Mouse (Mus musculus): ENCODE measurements around the gene Trhr2. TPM values are rescaled to one million over a fixed set of nuclear protein-coding genes. Genes with fewer than 3 reads are reported as not detected.

Gene Trhr2
- polyA plus RNA-seq, 1 experiment from 2014 or later, result not detected

- H3K4me3 ChIP-seq (replicated peaks), result no peak overlapping the region
- no peak overlapping the region for H3K9ac ChIP-seq
- H3K27ac ChIP-seq (replicated peaks), result no peak overlapping the region
- H3K27me3 ChIP-seq, result peaks cover 54% of the 10 kb centered on the region
- H3K9me3 ChIP-seq (replicated peaks), result no peaks in the 10 kb centered on the region
- H3K36me3 ChIP-seq (replicated peaks), result no peaks in the 10 kb centered on the region
- 86% methylated on average over 8 of the region's 8 CpGs for WGBS (ENCODE audit: insufficient replicate concordance)
- no peak overlapping the region for H3K4me2 ChIP-seq
- peaks cover 23% of the 10 kb centered on the region for H3K4me1 ChIP-seq (replicated peaks)
- ATAC-seq (ENCODE audit: insufficient read depth), result no peak
These were observed 6.4 kb downstream of the Trhr2 start for GRCm38 (mm10) chr8:122354157-122354556.

GRCm38 (mm10) chr8:122350309-122351089 is 10.0 kb downstream of the Trhr2 start:
- WGBS (ENCODE audit: insufficient replicate concordance), result 45% methylated on average over 11 of the region's 11 CpGs
- Histone ChIP-seq H3K27me3 (peaks cover 21% of the 10 kb centered on the region), H3K27ac (replicated peaks) (peak overlapping the region; percentile 72; the same call in 1 of the 2 replicates), H3K4me2 (peak overlapping the region; percentile 56), H3K9ac (no peak overlapping the region), H3K4me1 (replicated peaks) (peaks cover 45% of the 10 kb centered on the region), H3K9me3 (replicated peaks) (no peaks in the 10 kb centered on the region), H3K4me3 (replicated peaks) (no peak overlapping the region), H3K36me3 (replicated peaks) (no peaks in the 10 kb centered on the region)
- ATAC-seq (ENCODE audit: insufficient read depth), result no peak

GRCm38 (mm10) chr8:122349357-122350297 is 10.9 kb downstream of the Trhr2 start:
- peak overlapping the region; percentile 56 for H3K4me2 ChIP-seq
- peak; percentile 82 for ATAC-seq (ENCODE audit: insufficient read depth)
- H3K4me3 ChIP-seq (replicated peaks), result no peak overlapping the region
- peak overlapping the region; percentile 35 for H3K9ac ChIP-seq
- H3K27me3 ChIP-seq, result peaks cover 16% of the 10 kb centered on the region
- no peaks in the 10 kb centered on the region for H3K36me3 ChIP-seq (replicated peaks)
- H3K27ac ChIP-seq (replicated peaks), result peak overlapping the region; percentile 72
- H3K9me3 ChIP-seq (replicated peaks), result no peaks in the 10 kb centered on the region
- WGBS (ENCODE audit: insufficient replicate concordance), result 7% methylated on average over 15 of the region's 15 CpGs
- peaks cover 54% of the 10 kb centered on the region for H3K4me1 ChIP-seq (replicated peaks)

- no peaks in the 10 kb centered on the region for H3K36me3 ChIP-seq (replicated peaks)
- H3K9ac ChIP-seq, result no peak overlapping the region
- H3K9me3 ChIP-seq (replicated peaks), result no peaks in the 10 kb centered on the region
- no peak for ATAC-seq (ENCODE audit: insufficient read depth)
- peaks cover 70% of the 10 kb centered on the region for H3K4me1 ChIP-seq (replicated peaks)
- no peak overlapping the region for H3K4me2 ChIP-seq
- H3K4me3 ChIP-seq (replicated peaks), result no peak overlapping the region
- peaks cover 13% of the 10 kb centered on the region for H3K27me3 ChIP-seq
- H3K27ac ChIP-seq (replicated peaks), result no peak overlapping the region
- WGBS (ENCODE audit: insufficient replicate concordance), result 70% methylated on average over 5 of the region's 5 CpGs
These were observed 12.6 kb downstream of the Trhr2 start for GRCm38 (mm10) chr8:122347811-122348552.

- H3K9me3 ChIP-seq (replicated peaks), result no peaks in the 10 kb centered on the region
- no peak overlapping the region for H3K9ac ChIP-seq
- 32% methylated on average over 12 of the region's 12 CpGs for WGBS (ENCODE audit: insufficient replicate concordance)
- peak overlapping the region; percentile 12; the same call in 1 of the 2 replicates for H3K4me2 ChIP-seq
- H3K27me3 ChIP-seq, result peaks cover 21% of the 10 kb centered on the region
- H3K27ac ChIP-seq (replicated peaks), result peak overlapping the region; percentile 64
- no peak for ATAC-seq (ENCODE audit: insufficient read depth)
- H3K36me3 ChIP-seq (replicated peaks), result no peaks in the 10 kb centered on the region
- H3K4me3 ChIP-seq (replicated peaks), result no peak overlapping the region
- peaks cover 85% of the 10 kb centered on the region for H3K4me1 ChIP-seq (replicated peaks)
These were observed 15.1 kb downstream of the Trhr2 start for GRCm38 (mm10) chr8:122345181-122346095.

GRCm38 (mm10) chr8:122344219-122344618 is 16.3 kb downstream of the Trhr2 start:
- 8% methylated on average over 2 of the region's 5 CpGs for WGBS (ENCODE audit: insufficient replicate concordance)
- H3K9me3 ChIP-seq (replicated peaks), result no peaks in the 10 kb centered on the region
- H3K36me3 ChIP-seq (replicated peaks), result peaks cover 9% of the 10 kb centered on the region
- peaks cover 81% of the 10 kb centered on the region for H3K4me1 ChIP-seq (replicated peaks)
- peak overlapping the region; percentile 38; the same call in 1 of the 2 replicates for H3K4me3 ChIP-seq (replicated peaks)
- H3K27me3 ChIP-seq, result peaks cover 21% of the 10 kb centered on the region
- peak; percentile 77 for ATAC-seq (ENCODE audit: insufficient read depth)
- peak overlapping the region; percentile 68 for H3K4me2 ChIP-seq
- H3K27ac ChIP-seq (replicated peaks), result no peak overlapping the region; the same call in 1 of the 2 replicates
- no peak overlapping the region; the same call in 1 of the 2 replicates for H3K9ac ChIP-seq

GRCm38 (mm10) chr8:122343758-122344157 is 16.8 kb downstream of the Trhr2 start:
- H3K27me3 ChIP-seq, result peaks cover 21% of the 10 kb centered on the region
- H3K27ac ChIP-seq (replicated peaks), result peak overlapping the region; percentile 25
- peak overlapping the region; percentile 38 for H3K4me3 ChIP-seq (replicated peaks)

GRCm38 (mm10) chr8:122343341-122343740 is 17.2 kb downstream of the Trhr2 start:
- Histone ChIP-seq H3K27ac (replicated peaks) (peak overlapping the region; percentile 25), H3K4me1 (replicated peaks) (peaks cover 80% of the 10 kb centered on the region), H3K36me3 (replicated peaks) (peaks cover 18% of the 10 kb centered on the region), H3K9me3 (replicated peaks) (no peaks in the 10 kb centered on the region), H3K27me3 (peaks cover 21% of the 10 kb centered on the region), H3K9ac (peak overlapping the region; percentile 45), H3K4me3 (replicated peaks) (peak overlapping the region; percentile 38), H3K4me2 (peak overlapping the region; percentile 68)
- ATAC-seq (ENCODE audit: insufficient read depth), result no peak
- WGBS (ENCODE audit: insufficient replicate concordance), result 6% methylated on average over 11 of the region's 11 CpGs

More at GRCm38 (mm10) chr8:122343758-122344157, 16.8 kb downstream of the Trhr2 start:
- Histone ChIP-seq H3K9me3 (replicated peaks) (no peaks in the 10 kb centered on the region), H3K4me1 (replicated peaks) (peaks cover 81% of the 10 kb centered on the region), H3K4me2 (peak overlapping the region; percentile 68), H3K36me3 (replicated peaks) (peaks cover 14% of the 10 kb centered on the region), H3K9ac (peak overlapping the region; percentile 45)
- WGBS (ENCODE audit: insufficient replicate concordance), result 0% methylated on average over 14 of the region's 14 CpGs
- ATAC-seq (ENCODE audit: insufficient read depth), result peak; percentile 50

GRCm38 (mm10) chr8:122342806-122343209 is 17.7 kb downstream of the Trhr2 start:
- 2% methylated on average over 9 of the region's 9 CpGs for WGBS (ENCODE audit: insufficient replicate concordance)
- Histone ChIP-seq H3K4me2 (peak overlapping the region; percentile 68), H3K36me3 (replicated peaks) (peaks cover 23% of the 10 kb centered on the region), H3K4me3 (replicated peaks) (peak overlapping the region; percentile 38; the same call in 1 of the 2 replicates), H3K27ac (replicated peaks) (peak overlapping the region; percentile 25), H3K9ac (peak overlapping the region; percentile 45; the same call in 1 of the 2 replicates), H3K27me3 (peaks cover 21% of the 10 kb centered on the region), H3K9me3 (replicated peaks) (no peaks in the 10 kb centered on the region), H3K4me1 (replicated peaks) (peaks cover 80% of the 10 kb centered on the region)
- peak; percentile 13; the same call in 1 of the 2 replicates for ATAC-seq (ENCODE audit: insufficient read depth)

Measured in liver, embryonic 15.5 days (tissue).